Mouse (Mus musculus) frontal cortex, postnatal 25 days (tissue): ENCODE results near the gene Rab11fip5.

Experiments used
- DNase-seq, 2 experiments: peaks; one replicate each; pipeline ENCODE4 v3.0.0; 2022; ENCODE audit warnings: low spot score in 2 of 2

Rab11fip5 gene

GRCm38 (mm10) chr6:85373066-85373860 is 1.2 kb downstream of the Rab11fip5 start:
- DNase-seq, result no peak

DNA sequence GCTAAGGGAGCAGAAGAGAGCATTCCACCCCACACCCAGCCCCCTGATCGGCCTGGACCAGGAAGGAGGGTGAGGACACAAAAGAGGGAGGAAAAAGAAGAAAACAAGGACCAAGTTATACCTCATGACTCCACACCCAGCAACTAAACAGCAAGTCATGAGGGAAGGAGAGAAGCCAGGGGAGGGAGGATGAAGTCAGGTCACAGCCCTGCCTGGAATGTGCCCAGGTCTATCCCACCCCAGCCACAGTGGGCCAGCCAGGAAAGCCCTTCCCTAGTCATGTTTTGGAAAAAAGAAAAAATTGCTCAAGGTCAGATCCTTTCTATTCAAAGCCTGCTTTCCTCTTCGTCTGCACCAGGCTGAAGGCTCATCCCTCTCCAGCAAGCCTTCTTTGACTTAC is 1.9 kb downstream of the Rab11fip5 start:
- no peak for DNase-seq

- DNase-seq, result no peak
These were observed 2.5 kb downstream of the Rab11fip5 start for GRCm38 (mm10) chr6:85371859-85372405.

- no peak for DNase-seq
These were observed 3.6 kb downstream of the Rab11fip5 start for GRCm38 (mm10) chr6:85370666-85371430.

GRCm38 (mm10) chr6:85370041-85370440 is 4.4 kb downstream of the Rab11fip5 start:
- DNase-seq, result no peak

DNA sequence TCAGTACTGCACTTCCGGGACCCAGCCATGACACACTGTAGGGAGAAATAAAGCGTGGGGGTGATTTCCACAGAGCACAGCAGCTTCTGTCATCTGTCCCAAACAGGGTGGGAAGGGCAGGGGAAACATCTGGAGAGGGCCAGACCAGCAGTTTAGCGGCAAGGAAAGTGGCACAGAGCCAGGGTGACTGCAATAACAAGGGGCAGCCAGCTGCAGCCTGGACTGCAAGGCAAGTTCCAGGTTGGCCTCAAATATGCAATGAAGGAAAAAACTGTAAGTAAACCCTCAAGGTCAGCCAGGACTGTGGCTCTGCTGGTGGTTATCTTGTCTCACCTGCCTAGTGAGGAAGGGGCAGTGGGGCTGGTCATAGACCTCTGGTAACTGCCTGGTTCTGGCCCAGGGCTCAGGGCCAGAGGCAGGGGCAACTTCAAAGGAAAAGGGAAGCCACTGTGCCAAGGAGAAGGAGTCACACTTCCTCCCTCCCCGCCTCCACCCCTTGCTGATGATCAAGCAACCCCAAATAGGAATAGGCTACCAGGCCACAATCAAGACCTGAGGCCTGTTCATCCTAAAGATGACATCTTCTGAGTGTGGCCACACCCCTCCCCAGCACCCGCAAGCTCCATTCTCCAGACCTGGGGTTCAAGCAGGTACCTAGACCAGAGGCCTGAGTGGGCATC is 5.1 kb downstream of the Rab11fip5 start:
- DNase-seq, result no peak

DNA sequence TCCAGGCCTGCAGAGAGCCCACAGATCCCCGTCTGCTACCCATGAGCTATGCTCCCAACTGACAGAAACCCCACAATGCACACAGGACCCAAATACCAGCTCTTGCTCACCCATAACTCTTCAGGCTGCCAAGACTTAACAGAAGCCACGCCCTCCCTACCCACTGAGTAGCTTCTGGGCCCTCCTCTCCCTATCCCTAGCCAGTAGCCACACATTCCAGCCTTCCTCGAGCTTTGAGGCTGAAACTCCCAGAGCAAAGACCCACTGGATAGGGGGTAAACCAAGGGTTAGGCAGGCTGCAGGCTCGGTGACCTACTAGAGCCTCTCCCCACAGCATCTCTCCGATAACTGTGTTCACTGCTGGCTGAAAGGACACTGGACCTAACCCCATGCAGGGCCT is 5.7 kb downstream of the Rab11fip5 start:
- no peak for DNase-seq

- no peak for DNase-seq
These were observed 6.3 kb downstream of the Rab11fip5 start for GRCm38 (mm10) chr6:85368166-85368565.

- DNase-seq, result no peak
These were observed 8.0 kb downstream of the Rab11fip5 start for GRCm38 (mm10) chr6:85366387-85366786.

GRCm38 (mm10) chr6:85364439-85364838 is 10.0 kb downstream of the Rab11fip5 start:
- DNase-seq, result no peak

DNA sequence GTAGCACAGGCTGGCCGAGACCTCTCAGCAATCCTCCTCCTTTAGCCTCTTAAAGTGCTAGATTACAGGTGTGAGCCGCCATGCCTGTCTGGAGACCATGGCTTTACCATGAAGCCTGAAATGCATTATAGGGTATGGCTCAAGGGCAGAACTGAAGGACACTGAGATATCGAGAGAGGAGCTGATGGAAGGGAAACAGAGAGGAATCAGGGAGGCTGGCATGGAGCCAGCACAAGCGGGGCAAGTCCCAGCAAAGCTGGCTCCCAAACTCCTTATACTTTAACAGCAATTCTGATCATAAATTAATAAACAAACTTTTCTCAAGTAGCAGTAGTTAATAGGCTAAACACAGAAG is 10.6 kb downstream of the Rab11fip5 start:
- DNase-seq, result no peak

DNA sequence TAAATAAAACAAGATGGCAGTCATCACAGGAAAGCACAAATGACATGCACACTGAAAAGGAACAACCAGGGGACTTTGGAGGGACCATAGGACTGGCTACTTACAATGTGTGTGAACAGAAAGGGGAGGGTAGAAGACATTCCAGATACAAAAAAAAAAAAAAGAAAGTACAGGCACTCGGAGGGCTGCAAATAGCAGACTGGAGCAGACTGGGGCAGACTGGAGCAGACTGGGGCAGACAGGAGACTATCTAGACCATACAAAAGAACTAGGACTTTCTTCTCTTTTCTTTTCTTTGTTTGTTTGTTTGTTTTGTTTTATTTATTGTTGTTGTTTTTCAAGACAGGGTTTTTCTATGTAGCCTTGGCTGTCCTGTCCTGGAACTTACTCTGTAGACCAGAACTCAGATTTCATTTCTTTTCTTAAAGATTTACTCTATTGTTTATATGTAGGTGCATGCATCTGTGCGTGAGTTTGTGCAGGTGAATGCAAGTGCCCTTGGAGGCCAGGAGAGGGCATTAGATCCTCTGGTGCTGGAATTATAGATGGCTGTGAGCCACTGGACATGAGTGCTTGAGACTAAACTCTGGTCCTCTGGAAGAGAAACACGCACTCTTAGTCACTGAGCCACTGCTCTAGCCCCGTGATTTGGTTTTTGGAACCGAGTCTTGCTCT is 11.1 kb downstream of the Rab11fip5 start:
- no peak for DNase-seq

GRCm38 (mm10) chr6:85362610-85363009 is 11.8 kb downstream of the Rab11fip5 start:
- DNase-seq, result no peak

GRCm38 (mm10) chr6:85360311-85360710 is 14.1 kb downstream of the Rab11fip5 start:
- no peak for DNase-seq

DNA sequence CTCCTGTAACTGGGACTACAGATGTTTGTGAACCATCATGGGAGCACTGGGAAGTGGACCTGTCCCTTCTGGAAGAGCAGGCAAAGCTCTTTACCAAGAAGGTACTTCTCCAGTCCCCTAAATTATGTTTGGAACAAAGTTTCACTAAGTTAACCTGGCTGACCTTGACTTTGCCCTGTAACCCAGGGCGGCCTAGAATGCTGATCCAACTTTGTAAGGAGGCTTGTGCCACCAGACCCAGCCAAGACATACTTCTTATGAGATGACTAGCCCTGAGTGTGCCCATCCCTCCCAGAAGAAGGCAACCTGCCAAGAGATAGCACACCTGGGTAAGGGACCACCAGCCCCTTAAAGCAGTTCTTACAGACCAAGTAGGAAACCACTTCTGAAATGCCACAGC is 15.6 kb downstream of the Rab11fip5 start:
- DNase-seq, result no peak

GRCm38 (mm10) chr6:85356682-85357465 is 17.6 kb downstream of the Rab11fip5 start:
- no peak for DNase-seq

GRCm38 (mm10) chr6:85355753-85356152 is 18.7 kb downstream of the Rab11fip5 start:
- DNase-seq, result no peak

GRCm38 (mm10) chr6:85354709-85355108 is 19.7 kb downstream of the Rab11fip5 start:
- no peak for DNase-seq

DNA sequence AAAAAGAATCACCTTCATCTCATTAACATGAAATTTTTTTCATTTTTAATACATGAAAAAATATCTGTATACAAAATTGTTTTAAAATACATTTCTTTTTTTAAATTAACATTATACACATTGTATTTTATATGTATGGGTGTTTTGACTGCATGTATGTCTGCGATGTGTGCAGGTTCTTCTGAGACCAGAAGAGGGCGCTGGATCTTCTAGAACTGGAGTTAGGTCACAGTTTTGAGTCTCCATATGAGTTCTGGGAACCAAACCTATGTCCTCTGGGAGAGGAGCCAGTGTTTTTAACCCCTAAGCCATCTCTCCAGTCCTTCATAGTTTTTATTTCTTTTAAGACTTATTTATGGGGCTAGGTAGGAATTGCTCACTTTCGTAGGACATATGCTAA is 20.7 kb downstream of the Rab11fip5 start:
- DNase-seq, result no peak

DNA sequence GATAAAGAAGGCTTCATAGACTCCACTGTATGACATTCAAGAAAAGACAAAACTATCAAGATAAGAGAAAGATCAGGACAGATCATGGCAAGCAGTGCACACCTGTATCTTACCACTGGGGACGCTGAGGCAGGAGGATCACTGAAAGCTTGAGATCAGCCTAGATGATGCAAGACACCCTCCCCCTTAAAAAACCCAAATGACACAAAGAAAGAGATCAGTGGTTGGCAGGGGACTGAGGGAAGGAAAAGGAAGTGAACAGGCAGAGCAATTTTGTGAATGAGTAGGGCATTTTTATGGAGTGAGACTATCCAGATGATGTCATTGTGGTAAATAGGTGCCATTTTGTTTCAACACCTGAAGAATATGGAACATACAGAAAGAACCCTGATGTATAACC is 24.3 kb downstream of the Rab11fip5 start:
- DNase-seq, result no peak

- no peak for DNase-seq
These were observed 25.2 kb downstream of the Rab11fip5 start for GRCm38 (mm10) chr6:85349246-85349645.
